Mouse (Mus musculus) right cerebral cortex, adult 18-20 months (tissue): ENCODE measurements around the gene Asb17.
"Not testable (repeated sequence)": the region's sequence is repeated elsewhere in the genome, so short reads cannot be mapped to it uniquely, and the experiment has no call there.

Experiments used
- DNase-seq: peaks from one replicate; pipeline ENCODE4 v3.0.0; 2022; ENCODE audit warnings: mixed read lengths

Gene Asb17

DNA sequence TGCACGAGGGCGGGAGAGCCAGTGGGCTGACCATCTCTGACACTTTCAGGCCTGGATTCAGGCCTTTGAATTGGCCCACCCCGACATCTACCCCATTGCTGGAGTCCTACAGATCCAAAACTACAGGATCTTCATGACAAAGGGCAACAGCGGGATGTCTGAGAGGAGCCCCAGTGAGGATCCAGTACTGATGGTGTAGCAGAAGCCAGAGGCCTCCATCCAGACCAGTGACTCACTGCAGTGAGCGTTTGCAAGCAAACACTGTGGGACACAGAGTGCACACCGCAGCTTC lies 11.4 kb upstream of the Asb17 start:
- no peak for DNase-seq

DNA sequence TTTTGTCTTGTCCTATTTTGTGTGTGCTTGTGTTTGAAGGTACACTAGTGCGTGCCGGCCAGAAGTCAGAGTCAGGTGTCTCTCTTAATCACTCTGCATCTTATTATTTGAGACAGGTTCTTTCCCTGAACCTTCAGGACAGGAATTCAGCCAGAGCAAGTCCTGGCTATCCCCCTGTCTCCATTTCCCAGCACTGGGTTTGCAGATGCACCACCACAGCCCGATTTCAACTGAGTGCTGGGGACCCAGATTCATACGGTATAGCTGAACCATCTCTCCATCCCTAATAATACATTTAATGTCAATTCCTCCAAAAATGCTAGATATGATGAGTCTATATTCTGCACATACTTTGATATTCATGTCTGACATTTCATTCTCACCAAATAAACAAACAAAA lies 9.9 kb upstream of the Asb17 start:
- no peak for DNase-seq

DNA sequence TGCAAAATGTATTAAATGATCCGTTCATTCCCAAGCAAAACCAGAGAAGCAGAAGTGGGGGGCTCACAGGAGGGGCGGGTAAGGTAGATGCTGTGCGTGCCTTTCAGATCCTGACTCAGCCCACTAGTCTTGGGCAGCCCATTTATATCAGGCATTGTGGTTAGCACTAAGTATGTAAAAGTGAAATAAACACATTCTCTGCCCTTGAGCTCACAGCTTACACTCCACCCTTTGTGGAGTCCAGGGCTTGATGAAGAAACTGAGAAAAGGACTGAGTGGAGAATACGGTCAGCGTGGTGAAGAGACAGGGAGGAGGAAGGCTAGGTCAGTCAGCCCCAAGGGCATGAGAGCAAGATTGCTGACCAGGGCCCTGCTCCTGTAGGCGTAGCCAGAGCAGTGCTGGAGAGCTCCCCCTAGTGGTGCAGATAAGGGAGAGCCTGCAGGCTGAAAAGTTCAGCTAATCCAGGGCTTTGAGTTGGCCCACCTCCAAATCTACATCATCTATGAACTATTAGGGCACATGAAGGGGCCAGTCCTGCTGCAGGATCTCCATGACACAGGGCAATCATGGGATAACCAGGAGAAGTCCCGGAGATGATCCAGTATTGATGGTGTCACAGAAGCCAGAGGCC lies 8.4 kb upstream of the Asb17 start:
- DNase-seq, result peak; percentile 58

DNA sequence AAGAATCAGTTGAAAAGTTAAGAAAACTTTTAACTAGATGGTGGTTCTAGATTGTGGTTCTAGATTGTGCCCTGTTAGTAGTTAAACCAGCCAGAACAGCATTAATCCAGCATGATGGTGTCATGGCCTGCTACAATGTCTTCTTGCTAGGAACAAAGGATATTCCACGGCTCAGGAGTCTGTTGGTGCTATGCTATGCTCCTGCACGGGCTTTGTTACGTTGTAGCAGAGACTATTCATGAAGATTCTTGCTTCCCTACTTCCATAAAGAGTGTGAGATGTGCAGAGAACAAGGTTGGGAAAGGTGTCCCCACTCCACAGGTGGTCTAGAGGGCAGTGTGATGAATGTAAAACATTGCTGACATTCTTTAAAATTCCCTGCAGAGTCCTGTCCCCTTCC lies 7.7 kb upstream of the Asb17 start:
- no peak for DNase-seq

DNA sequence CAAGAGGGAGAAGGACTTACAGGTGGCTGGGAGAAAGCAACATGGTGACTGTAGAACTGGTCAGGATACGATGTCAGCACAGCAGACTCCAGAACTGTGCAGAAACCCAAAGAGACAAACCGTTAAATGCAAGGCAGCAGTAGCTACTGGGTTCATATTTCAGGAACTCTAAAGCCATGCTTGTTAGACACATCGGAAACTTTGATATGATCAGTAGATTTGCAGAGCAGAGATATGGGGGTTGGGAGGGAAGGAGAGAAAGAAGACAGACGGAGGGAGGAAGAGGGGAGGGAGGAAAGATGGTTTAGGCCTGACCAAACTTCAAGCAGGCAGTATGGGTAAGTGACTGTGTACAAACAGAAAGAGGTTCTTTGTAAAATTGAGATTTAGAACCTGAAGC lies 6.4 kb upstream of the Asb17 start:
- no peak for DNase-seq

DNA sequence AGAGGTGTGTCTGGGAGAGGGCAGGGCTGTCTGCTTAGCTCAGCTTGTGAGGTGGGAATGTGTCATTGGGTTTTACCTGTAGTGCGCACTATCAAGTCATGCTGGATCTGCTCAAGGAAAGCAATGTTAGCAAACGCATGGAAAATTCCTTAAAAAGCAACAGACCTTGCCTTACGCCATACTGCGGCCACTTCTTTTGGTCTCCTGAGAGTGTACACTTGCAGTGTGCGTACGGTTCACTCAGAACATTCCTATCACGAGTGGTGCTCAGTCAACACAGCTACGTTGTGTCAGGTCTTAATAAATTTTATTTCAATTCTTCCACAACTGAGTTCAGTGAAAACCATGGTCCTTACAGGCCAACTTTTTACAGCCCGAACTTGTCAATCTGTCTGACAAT lies 748 bp downstream of the Asb17 start:
- no peak for DNase-seq

DNA sequence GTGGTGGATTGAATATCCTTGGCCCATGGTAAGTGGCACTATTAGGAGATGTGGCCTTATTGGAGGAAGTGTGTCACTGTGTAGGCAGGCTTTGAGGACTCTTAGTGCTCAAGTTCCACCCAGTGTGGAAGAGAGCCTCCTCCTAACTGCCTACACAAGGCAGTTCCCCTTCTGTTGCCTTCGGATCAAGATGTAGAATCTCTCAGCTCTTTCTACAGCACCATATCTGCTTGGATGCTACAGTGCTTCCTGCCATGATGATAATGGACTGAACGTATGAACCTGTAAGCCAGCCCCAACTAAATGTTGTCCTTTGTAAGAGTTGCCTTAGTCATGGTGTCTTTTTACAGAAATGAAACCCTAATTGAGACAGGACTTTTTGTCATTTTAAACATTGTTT lies 1.5 kb downstream of the Asb17 start:
- DNase-seq, result no peak

DNA sequence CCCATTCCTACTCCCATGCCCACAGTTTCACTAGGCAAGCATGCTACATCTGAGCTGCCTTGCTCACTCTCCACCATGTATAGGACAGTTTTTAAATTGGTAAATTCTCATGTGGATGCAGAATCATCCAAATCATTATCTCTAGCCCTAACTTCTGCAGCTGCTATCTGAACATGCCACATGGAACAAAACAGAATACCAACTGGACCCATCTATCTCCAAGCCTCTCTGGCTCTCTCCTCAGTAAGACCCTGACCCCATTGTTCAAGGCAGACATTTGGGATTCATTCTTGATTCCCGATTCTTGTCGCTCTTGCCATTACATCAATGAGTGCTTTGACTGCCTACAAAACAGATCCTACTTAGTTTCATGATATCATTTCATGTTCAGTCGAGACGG lies 2.1 kb downstream of the Asb17 start:
- DNase-seq, result no peak

DNA sequence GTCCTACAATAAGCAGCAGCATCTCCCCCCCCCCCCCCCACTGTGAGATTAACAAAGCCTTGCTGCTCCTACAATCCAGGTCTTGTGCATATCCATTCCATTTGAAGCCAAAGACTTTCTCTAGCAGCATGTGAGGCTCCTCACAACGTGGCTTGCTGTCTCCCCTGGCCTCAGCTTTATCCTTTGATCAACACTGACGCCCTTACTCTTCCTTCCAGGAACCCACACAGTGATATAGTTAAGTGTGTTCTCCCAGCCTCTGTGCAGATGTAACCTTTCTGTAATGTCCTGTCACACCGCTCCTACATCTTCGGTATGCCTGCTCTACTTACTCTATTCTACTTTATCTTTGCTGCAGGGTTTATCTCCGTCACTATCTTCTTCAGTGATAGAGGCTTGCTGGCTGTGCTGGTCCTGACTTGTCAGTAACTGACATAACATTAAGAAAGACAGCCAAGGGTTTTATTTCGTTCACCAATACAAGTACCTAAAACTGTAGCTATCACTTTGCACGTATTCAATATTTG lies 3.3 kb downstream of the Asb17 start:
- no peak for DNase-seq

DNA sequence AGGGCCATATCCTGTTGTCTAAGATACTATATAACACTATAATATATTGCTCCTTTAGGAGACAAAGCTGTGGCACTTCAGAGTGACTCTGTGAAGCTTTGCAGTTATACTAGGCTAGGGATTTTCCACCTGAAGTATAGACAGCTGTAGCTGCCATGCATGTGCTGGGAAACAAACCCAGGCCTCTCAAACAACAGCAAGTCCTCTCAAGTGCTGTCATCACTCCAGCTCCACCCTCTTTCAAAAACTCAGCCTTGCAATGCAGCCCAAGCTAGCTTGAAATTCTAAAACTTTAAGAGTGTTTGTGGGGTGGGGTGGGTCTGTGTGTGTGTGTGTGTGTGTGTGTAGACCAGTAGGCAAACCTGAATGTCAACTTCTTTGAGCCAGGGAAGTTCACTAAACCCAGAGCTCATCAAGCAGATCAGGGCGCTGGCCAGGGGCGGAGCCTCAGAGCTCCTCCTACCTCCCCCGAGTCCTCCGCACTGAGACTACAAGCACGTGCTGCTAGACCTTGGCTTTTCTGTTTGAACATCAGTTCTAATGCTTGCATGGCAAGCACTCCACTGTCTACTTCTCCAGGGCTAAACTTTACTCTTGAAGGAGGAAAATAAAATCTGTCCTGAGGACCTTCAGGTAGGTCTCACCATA lies 5.5 kb downstream of the Asb17 start:
- DNase-seq, result no peak

DNA sequence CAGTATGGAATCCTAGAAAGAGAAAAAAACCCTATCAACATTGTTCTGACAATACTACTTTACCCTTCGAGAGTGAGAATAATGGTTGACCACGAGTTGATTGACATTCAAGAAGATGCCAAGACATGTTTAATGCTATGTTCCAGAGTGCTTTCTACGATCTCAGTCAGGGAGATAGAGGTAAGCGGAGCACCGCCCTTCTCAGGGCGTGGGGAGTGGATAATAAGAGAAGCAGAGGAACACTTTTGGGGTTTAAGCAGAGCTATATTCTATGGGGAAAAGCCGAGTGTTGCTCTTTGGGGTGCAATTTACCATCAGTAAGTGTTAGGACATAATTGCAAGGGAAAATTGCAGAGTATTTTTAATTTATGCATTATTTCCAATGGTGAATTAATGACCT lies 6.8 kb downstream of the Asb17 start:
- no peak for DNase-seq

DNA sequence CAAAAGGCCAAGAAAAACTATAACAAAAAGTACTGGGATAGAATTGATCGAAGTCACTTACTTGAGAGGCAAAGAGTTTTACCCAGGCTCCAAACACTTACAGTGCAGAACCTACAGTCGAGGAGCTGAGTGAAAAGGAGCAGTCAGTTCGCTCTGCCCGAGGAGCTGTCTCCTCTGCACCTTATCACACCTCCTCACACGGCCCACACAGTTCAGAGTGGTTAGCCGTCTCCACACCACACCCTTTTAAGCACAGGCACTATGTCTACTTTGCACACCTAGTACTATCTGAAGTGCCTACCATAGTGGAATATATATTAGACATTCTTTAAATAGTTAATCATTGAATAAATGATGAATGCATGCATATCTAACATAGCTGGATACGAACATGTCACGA lies 8.3 kb downstream of the Asb17 start:
- DNase-seq, result no peak

DNA sequence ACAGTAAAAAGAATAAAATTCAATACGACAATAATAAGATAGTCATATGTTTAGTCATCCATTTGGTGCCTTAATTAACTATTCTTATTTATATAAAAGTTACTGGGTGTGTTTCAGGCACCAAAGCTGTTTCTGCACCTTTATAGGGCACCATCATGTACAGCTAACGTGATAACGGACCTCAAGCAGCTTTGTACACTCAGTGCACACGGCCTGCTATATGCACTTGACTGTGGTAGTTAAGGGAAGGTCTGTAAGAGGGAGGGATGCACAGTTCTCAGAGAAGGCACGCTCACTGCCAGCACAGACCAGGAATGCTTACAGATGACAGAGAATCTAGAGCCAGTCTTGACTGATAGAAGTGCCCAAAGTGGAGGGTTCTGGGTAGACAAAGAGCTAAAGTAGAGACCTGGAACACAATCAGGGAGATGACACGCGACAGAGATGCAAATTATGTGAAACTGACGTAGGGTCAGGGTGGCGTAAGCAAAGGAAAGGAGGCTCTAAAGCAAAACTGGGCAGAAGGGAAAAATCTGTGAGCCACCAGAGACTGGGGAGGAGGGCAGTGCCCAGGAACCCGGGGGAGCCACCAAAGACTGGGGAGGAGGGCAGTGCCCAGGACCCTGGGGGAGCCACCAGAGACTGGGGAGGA lies 14.5 kb downstream of the Asb17 start:
- DNase-seq, result no peak

DNA sequence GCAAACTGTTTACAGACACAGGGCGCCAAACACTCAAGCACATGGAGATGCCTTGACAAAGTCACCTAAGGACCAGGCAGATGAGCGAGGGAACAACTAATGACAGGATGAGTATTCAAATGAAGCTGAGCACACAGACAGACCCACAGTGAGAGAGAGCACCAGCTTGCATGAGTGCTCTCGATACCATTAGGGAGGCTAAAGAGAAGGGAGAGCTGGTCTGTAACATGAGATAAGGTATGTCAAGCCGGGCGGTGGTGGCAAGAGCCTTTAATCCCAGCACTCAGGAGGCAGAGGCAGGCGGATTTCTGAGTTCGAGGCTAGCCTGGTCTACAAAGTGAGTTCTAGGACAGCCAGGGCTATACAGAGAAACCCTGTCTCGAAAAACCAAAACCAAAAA lies 16.4 kb downstream of the Asb17 start:
- DNase-seq, result not testable (repeated sequence)

DNA sequence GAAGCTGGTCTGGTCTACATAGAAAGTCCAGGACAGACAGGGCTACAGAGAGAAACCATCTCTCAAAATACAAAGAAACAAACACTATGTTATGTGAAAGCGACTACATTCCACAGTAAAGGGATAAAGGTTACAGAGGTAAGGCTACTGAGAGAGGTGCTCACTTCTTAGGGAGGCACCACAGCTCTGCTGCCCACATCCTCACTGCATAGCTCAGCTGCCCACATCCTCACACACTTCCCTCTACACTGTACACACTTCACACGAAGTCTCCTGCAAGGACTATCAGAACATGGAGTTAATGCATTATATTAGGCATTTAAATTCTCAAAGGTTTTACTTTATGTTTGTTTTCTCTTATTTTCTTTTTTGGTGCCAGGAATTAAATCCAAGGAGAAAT lies 19.8 kb downstream of the Asb17 start:
- no peak for DNase-seq

DNA sequence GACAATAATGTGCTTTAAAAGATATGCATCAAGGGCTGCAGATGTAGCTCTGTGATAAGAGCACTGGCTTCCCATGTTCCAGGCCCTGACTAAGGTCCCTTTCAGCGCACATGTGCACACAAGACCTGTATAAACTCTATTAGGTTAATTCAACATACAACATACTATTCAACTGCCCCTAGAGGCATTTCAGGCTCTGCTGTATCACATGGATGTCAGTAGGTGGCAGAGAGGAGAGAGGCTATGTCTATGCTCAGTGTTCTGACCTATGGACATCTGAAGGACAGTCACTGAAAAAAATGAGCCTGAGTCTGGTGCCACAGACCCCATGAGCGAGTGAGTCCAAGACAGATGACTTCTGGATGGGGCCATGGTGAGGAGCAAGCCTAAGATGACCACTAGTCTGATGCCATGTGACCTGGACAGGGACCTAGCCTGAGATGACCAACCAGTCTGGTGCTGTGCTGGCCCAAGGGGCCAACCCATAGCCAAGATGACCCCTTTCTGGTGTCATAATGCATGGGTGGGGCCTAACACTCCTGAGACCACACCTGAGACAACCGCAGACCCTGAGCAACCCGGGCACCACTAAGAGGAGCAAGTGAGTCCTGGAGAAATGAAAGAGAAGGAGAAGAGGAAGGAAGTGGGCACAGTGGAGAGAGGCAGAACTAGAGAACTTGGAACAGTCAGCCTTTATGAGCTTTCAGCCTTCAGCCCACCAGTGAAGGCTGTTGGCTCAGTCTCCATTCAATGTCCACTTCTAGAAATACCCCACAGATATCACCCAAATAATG lies 20.8 kb downstream of the Asb17 start:
- no peak for DNase-seq

DNA sequence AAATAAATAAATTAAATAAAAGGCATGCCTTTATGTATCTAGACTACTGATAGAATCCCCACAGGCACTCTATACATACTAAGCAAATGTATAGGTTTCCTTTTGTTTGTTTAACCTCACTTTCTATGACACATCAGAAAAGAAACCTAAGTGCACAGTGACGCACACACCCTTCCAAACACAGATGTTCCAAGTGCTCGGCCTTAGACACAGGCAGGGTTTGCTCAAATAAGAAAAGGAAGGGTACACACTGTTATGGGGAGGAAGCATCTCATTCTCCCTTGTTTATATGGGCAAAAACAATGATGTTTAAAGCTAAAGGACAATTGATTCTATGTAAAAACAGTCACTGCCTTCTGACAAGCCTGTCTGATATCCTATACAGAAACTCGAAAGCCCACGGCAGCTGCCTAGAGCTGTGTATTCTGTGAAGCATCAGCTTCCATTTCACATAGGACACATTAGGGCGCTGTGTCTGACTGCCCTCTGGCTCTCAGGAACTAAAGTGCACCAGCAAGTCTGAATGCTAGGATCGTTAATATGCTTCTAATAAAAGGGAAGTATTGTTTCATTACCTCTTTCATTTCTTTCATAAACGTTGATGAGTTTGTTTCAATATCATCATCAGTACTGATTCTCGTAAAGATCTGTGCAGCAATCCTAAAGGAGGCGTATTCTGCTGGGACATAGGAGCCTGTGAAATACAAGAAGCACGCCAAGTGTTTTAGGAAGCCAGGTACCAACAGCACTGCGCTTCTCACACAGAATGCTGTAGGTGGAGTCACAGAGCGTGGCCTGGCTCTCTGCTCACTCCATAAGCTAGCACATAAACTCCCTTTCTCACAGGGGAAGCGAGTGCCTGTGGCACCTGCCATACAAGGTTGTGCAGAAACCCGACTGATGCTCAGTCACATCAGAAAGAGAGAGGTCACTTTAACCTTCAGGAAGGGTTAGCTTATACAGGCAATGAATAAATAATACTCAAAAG lies 23.4 kb downstream of the Asb17 start:
- no peak for DNase-seq

DNA sequence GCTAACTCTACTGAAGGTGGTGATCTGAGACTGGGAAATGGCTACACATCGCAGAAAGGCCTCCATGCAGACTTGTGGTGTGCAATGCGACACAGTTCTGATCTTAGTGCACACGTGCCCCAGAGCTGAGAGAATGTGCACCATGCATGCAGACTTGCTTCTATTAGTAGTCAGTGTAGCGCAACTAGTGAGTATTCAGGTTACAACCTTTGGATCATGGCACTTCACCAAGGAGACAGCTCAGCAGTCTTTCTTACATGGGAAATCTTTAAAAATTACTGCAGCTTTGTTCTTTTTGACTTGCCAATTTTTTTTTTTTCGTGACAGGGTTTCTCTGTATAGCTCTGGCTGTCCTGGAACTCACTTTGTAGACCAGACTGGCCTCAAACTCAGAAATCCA lies 27.4 kb downstream of the Asb17 start:
- DNase-seq, result no peak

DNA sequence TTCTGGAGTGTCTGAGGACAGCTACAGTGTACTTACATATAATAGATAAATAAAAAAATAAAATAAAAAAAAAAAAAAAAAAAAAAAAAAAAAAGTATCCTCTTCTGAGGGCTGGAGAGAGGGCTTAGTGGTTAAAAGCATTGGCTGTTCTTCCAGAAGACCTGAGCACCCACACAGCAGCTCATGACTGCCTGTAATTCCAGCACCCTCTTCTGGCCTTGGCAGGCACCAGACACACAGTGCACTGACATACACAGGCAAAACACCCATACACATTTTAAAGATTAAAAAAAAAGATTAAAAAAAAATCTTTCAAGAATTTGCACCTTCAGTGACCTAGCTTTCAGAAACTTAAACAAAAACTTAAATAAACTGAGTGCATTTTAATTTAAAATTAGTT lies 42.3 kb downstream of the Asb17 start:
- DNase-seq, result no peak

DNA sequence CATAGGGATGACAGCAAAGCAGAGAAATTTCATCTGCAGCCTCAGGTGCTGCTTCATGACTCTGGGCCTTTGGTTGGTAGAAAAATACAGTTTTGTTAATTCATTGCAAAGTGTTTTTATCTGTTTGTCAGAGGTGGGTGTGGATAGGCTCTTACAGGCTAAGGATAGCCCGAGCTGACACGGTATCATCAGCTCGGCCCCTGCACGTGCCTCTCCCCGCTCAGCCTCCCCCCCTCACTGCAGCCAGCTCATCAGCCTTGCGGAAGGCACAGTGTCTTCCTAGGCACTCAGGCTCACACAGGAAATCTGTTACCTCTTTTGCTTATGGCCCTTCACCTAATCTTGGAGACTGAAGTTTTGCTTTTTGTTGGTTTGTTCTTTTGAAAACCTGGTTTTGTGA lies 44.1 kb downstream of the Asb17 start:
- DNase-seq, result no peak

DNA sequence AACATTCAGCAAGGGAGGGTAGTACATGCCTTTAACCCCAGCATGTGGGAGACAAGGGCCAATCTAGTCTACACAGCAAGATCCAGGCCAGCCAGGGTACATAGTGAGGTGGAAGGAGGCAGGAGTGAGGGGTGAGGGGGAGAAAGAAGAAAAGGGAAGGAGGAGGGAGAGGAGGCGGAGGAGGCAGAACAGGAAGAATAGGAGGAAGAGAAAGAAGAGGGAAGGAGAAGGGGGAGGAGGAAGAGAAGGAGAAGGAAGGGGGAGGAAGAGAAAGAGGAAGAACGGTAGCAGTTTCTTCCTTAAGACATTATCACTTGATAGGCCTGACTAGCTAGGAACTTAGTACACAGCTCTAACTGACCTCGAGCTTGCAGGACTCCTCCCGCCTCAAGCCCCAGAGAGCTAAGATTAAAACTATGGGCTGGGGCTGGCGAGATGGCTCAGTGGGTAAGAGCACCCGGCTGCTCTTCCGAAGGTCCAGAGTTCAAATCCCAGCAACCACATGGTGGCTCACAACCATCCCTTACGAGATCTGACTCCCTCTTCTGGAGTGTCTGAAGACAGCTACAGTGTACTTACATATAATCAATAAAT lies 45.3 kb downstream of the Asb17 start:
- no peak for DNase-seq

DNA sequence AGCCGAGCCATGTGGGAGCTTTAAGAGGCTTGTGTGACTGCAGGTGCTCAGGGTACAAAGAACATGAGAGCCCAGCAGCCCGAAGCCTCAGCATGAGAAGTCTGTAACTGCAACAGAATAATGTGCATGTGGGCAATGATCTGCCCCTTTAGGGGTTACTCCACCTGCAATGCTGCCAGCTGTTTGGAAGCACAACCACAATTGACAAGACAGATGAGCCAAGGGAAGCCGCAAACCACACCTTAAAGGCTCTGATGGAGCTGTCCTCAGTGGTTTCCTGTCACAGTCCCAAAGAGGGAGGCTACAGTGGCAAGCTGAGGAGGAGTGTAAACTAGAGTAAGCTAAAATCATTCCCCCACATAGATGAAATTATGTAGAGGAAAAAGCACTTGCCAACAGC lies 51.4 kb downstream of the Asb17 start:
- DNase-seq, result no peak
